Mouse (Mus musculus): Measurements from ENCODE around the gene Fndc11. TPM values are rescaled to one million over a fixed set of nuclear protein-coding genes. Genes with fewer than 3 reads are reported as not detected.

Fndc11 gene
- polyA plus RNA-seq, 1 experiment from 2014 or later = 0.22 TPM

Other genes with a start within 250 kb of the Fndc11 start
- 0.14 and 0.67 TPM in 2 replicates for gene Col20a1, start 233.5 kb upstream of the Fndc11 start, polyA plus RNA-seq (2015; fragmentation: Nextera tagmentation; extraction: Ambion mirVana)
- gene Chrna4, start 176.5 kb upstream of the Fndc11 start, polyA plus RNA-seq (2015; fragmentation: Nextera tagmentation; extraction: Ambion mirVana) = 38.9 and 47.4 TPM in 2 replicates
- 36.9 and 45.8 TPM in 2 replicates for gene Kcnq2, start 84.7 kb upstream of the Fndc11 start, polyA plus RNA-seq (2015; fragmentation: Nextera tagmentation; extraction: Ambion mirVana)
- 15.4 and 16.8 TPM in 2 replicates for gene Eef1a2, start 63.0 kb upstream of the Fndc11 start, polyA plus RNA-seq (2015; fragmentation: Nextera tagmentation; extraction: Ambion mirVana)
- gene Ppdpf, start 32.8 kb upstream of the Fndc11 start, polyA plus RNA-seq (2015; fragmentation: Nextera tagmentation; extraction: Ambion mirVana) = 361 and 401 TPM in 2 replicates
- 0.05 TPM in 1 of 2 replicates, not detected in the other for gene Ptk6, start 17.2 kb upstream of the Fndc11 start, polyA plus RNA-seq (2015; fragmentation: Nextera tagmentation; extraction: Ambion mirVana)
- 0.17 and 0.36 TPM in 2 replicates for gene Srms, start 6.8 kb upstream of the Fndc11 start, polyA plus RNA-seq (2015; fragmentation: Nextera tagmentation; extraction: Ambion mirVana)
- 0.37 and 0.91 TPM in 2 replicates for gene Helz2, start 22.0 kb downstream of the Fndc11 start, polyA plus RNA-seq (2015; fragmentation: Nextera tagmentation; extraction: Ambion mirVana)
- 13.9 and 14.6 TPM in 2 replicates for gene Gmeb2, start 68.0 kb downstream of the Fndc11 start, polyA plus RNA-seq (2015; fragmentation: Nextera tagmentation; extraction: Ambion mirVana)
- gene Stmn3, start 94.5 kb downstream of the Fndc11 start, polyA plus RNA-seq (2015; fragmentation: Nextera tagmentation; extraction: Ambion mirVana) = 1,381 and 1,726 TPM in 2 replicates
- 37.3 and 39.4 TPM in 2 replicates for gene Rtel1, start 99.7 kb downstream of the Fndc11 start, polyA plus RNA-seq (2015; fragmentation: Nextera tagmentation; extraction: Ambion mirVana)
- gene Zgpat, start 144.9 kb downstream of the Fndc11 start, polyA plus RNA-seq (2015; fragmentation: Nextera tagmentation; extraction: Ambion mirVana) = 71.1 and 81.9 TPM in 2 replicates
- gene Arfrp1, start 145.4 kb downstream of the Fndc11 start, polyA plus RNA-seq (2015; fragmentation: Nextera tagmentation; extraction: Ambion mirVana) = 83.5 and 83.7 TPM in 2 replicates
- gene Lime1, start 160.1 kb downstream of the Fndc11 start, polyA plus RNA-seq (2015; fragmentation: Nextera tagmentation; extraction: Ambion mirVana) = 44.8 and 52.5 TPM in 2 replicates
- gene Zbtb46, start 239.4 kb downstream of the Fndc11 start, polyA plus RNA-seq (2015; fragmentation: Nextera tagmentation; extraction: Ambion mirVana) = 18.5 and 19.7 TPM in 2 replicates

All from neural tube, embryonic 15.5 days (tissue).